ENCODE assay signal across 13 mouse cellular contexts in genomic region chr7:3198884-3199283, GRCm38 (mm10). TPM values are rescaled to one million over a fixed set of nuclear protein-coding genes. Genes with fewer than 3 reads are reported as not detected.
DNase-seq lines count a peak whose midpoint lies in the region; ATAC-seq and TF ChIP-seq lines count a peak whose summit lies in the region.
"Had no signal": no experiment of that assay in that cellular context is flagged by ENCODE, and none has a peak within 500 bp of the region (broad histone marks: within the 10 kb centered on the region; RNA-seq: fewer than 3 reads in every experiment).

No protein-coding gene starts in this region.

- 52% methylated on average over 11 of the region's 11 CpGs for WGBS in forebrain, postnatal 0 days

- no peak overlapping the region for H3K9ac ChIP-seq in forebrain, postnatal 0 days
- H3K9ac ChIP-seq: heart, embryonic 15.5 days had no signal

- TF ChIP-seq CTCF in layer of hippocampus, adult 2 months (conservative IDR thresholded peaks at IDR 0.05) = peak; percentile 37
- peak; percentile 36; the same call in 1 of the 2 replicates for TF ChIP-seq CTCF in brain, embryonic 14.5 days (IDR thresholded peaks at IDR 0.05; ENCODE audit: borderline replicate concordance, extremely low read depth, insufficient read depth, insufficient read length)
- TF ChIP-seq CTCF in forebrain, postnatal 0 days (IDR thresholded peaks at IDR 0.05; ENCODE audit: low read depth) = no peak

- no peaks in the 10 kb centered on the region for H3K9me3 ChIP-seq in forebrain, postnatal 0 days (ENCODE audit: low read length)
- H3K9me3 ChIP-seq: heart, embryonic 15.5 days had no signal

- H3K36me3 ChIP-seq in forebrain, postnatal 0 days (ENCODE audit: insufficient read depth) = no peaks in the 10 kb centered on the region
- H3K36me3 ChIP-seq: heart, embryonic 15.5 days had no signal

- no peak overlapping the region for H3K4me3 ChIP-seq in layer of hippocampus, adult 2 months
- H3K4me3 ChIP-seq in forebrain, postnatal 0 days (ENCODE audit: low read depth, low read length) = no peak overlapping the region
- H3K4me3 ChIP-seq: heart, embryonic 15.5 days had no signal

- peak; percentile 73; the same call in 1 of the 2 replicates for ATAC-seq in megakaryocyte-erythroid progenitor cell, adult 5-6 weeks (replicated peaks; ENCODE audit: low FRiP score, low TSS enrichment, poor library complexity, severe bottlenecking)
- ATAC-seq in forebrain, postnatal 0 days = no peak

- TF ChIP-seq POLR2A in brain, embryonic 14.5 days (IDR thresholded peaks at IDR 0.05; ENCODE audit: borderline replicate concordance, extremely low read depth, insufficient read depth, insufficient read length, poor library complexity, severe bottlenecking) = no peak

- no peak for DNase-seq in layer of hippocampus, adult 2 months (ENCODE audit: low spot score in 2 of 2)
- DNase-seq in layer of hippocampus, postnatal 10 days (ENCODE audit: low spot score in 2 of 2) = no peak
- peak; percentile 92 for DNase-seq in ES-CJ7 (ENCODE audit: low read depth, low spot score)
- DNase-seq in brain, embryonic 14.5 days (ENCODE audit: low read depth) = no peak
- no peak for DNase-seq in spleen, postnatal 36 days (ENCODE audit: low spot score in 2 of 2)
- DNase-seq in forebrain, postnatal 0 days = no peak
- no peak for DNase-seq in layer of hippocampus, adult 9-10 months (ENCODE audit: low spot score)
- DNase-seq: cerebellum, adult 11-12 months; midbrain, embryonic 14.5 days had no signal

- no peaks in the 10 kb centered on the region for H3K4me1 ChIP-seq in forebrain, postnatal 0 days (ENCODE audit: insufficient read depth)
- H3K4me1 ChIP-seq: heart, embryonic 15.5 days had no signal

- no peaks in the 10 kb centered on the region for H3K27me3 ChIP-seq in forebrain, postnatal 0 days (ENCODE audit: insufficient read depth, low read length)
- H3K27me3 ChIP-seq: heart, embryonic 15.5 days had no signal

- no peak overlapping the region for H3K27ac ChIP-seq in layer of hippocampus, adult 2 months
- H3K27ac ChIP-seq in forebrain, postnatal 0 days (ENCODE audit: low read depth, low read length) = no peak overlapping the region
- H3K27ac ChIP-seq: heart, embryonic 15.5 days had no signal

- no peak overlapping the region for H3K4me2 ChIP-seq in forebrain, postnatal 0 days (ENCODE audit: low read depth)
- H3K4me2 ChIP-seq: heart, embryonic 15.5 days had no signal

RNA-seq across cellular contexts. Expression of gene AU018091, which starts 29.9 kb away (rescaled TPM):
- not detected for total RNA-seq in layer of hippocampus, adult 2 months (2021)
- not detected for total RNA-seq in layer of hippocampus, postnatal 10 days (2021)
- 0.04 and 0.15 TPM in 2 replicates for polyA plus RNA-seq in brain, embryonic 14.5 days (2012; rRNA removed)
- not detected in 2 replicates for total RNA-seq in megakaryocyte-erythroid progenitor cell, adult 5-6 weeks (2014; fragmentation: Nextera tagmentation)
- not detected in 2 replicates for total RNA-seq in megakaryocyte-erythroid progenitor cell, adult 5-6 weeks (2017)
- total RNA-seq in forebrain, postnatal 0 days (2014; rRNA removed) = not detected in 2 replicates
- not detected in 2 replicates for polyA plus RNA-seq in forebrain, postnatal 0 days (2015; fragmentation: Nextera tagmentation; extraction: Ambion mirVana)
- total RNA-seq: left cerebral cortex, postnatal 36 days had no signal
- polyA plus RNA-seq: heart, embryonic 15.5 days; kidney, embryonic 14.5 days; midbrain, embryonic 14.5 days had no signal

RNA-seq across cellular contexts. Expression of gene Nlrp12, which starts 50.7 kb away (rescaled TPM):
- total RNA-seq in layer of hippocampus, adult 2 months (2021) = not detected
- total RNA-seq in layer of hippocampus, postnatal 10 days (2021) = under 1 TPM; 0.11 to 0.18 TPM
- polyA plus RNA-seq in brain, embryonic 14.5 days (2012; rRNA removed) = not detected in 2 replicates
- total RNA-seq in megakaryocyte-erythroid progenitor cell, adult 5-6 weeks (2014; fragmentation: Nextera tagmentation) = not detected in 2 replicates
- not detected in 2 replicates for total RNA-seq in megakaryocyte-erythroid progenitor cell, adult 5-6 weeks (2017)
- total RNA-seq in forebrain, postnatal 0 days (2014; rRNA removed) = not detected in 2 replicates
- polyA plus RNA-seq in forebrain, postnatal 0 days (2015; fragmentation: Nextera tagmentation; extraction: Ambion mirVana) = 0.04 and 0.05 TPM in 2 replicates
- total RNA-seq: left cerebral cortex, postnatal 36 days had no signal
- polyA plus RNA-seq: heart, embryonic 15.5 days; kidney, embryonic 14.5 days; midbrain, embryonic 14.5 days had no signal
